Mouse (Mus musculus): ENCODE data around the gene Atg7.
A peak's percentile ranks its signal among the peaks of the same experiment; 100 is the strongest.

The Atg7 gene

GRCm38 (mm10) chr6:114855644-114856043 is 212.7 kb downstream of the Atg7 start:
- DNase-seq (ENCODE audit: low read depth) = no peak

- DNase-seq (ENCODE audit: low read depth) = no peak
Measured at GRCm38 (mm10) chr6:114856501-114856900, 213.6 kb downstream of the Atg7 start.

- DNase-seq (ENCODE audit: low read depth) = no peak
Measured at GRCm38 (mm10) chr6:114857996-114858721, 215.3 kb downstream of the Atg7 start.

- DNase-seq (ENCODE audit: low read depth) = no peak
Measured at GRCm38 (mm10) chr6:114858722-114859053, 215.8 kb downstream of the Atg7 start.

- DNase-seq (ENCODE audit: low read depth) = peak; percentile 54
Measured at GRCm38 (mm10) chr6:114860677-114861568, 218.0 kb downstream of the Atg7 start.

GRCm38 (mm10) chr6:114861591-114861990 is 218.7 kb downstream of the Atg7 start:
- DNase-seq (ENCODE audit: low read depth) = no peak

- no peak for DNase-seq (ENCODE audit: low read depth)
Measured at GRCm38 (mm10) chr6:114862046-114862445, 219.1 kb downstream of the Atg7 start.

- DNase-seq (ENCODE audit: low read depth) = no peak
Measured at GRCm38 (mm10) chr6:114863501-114863900, 220.6 kb downstream of the Atg7 start.

GRCm38 (mm10) chr6:114864421-114864820 is 221.5 kb downstream of the Atg7 start:
- DNase-seq (ENCODE audit: low read depth) = no peak

- DNase-seq (ENCODE audit: low read depth) = no peak
Measured at GRCm38 (mm10) chr6:114866078-114866477, 223.2 kb downstream of the Atg7 start.

GRCm38 (mm10) chr6:114866619-114867018 is 223.7 kb downstream of the Atg7 start:
- DNase-seq (ENCODE audit: low read depth) = no peak

- DNase-seq (ENCODE audit: low read depth) = no peak
Measured at GRCm38 (mm10) chr6:114868656-114869055, 225.8 kb downstream of the Atg7 start.

GRCm38 (mm10) chr6:114869501-114870076 is 226.7 kb downstream of the Atg7 start:
- no peak for DNase-seq (ENCODE audit: low read depth)

- DNase-seq (ENCODE audit: low read depth) = peak; percentile 39
Measured at GRCm38 (mm10) chr6:114871010-114871660, 228.2 kb downstream of the Atg7 start.

GRCm38 (mm10) chr6:114873808-114874137 is 230.9 kb downstream of the Atg7 start:
- DNase-seq (ENCODE audit: low read depth) = no peak

- peak; percentile 52 for DNase-seq (ENCODE audit: low read depth)
Measured at GRCm38 (mm10) chr6:114874138-114874928, 231.4 kb downstream of the Atg7 start.

GRCm38 (mm10) chr6:114875018-114875558 is 232.2 kb downstream of the Atg7 start:
- peak; percentile 88 for DNase-seq (ENCODE audit: low read depth)

GRCm38 (mm10) chr6:114876033-114876432 is 233.1 kb downstream of the Atg7 start:
- peak; percentile 36 for DNase-seq (ENCODE audit: low read depth)

GRCm38 (mm10) chr6:114876546-114876945 is 233.6 kb downstream of the Atg7 start:
- no peak for DNase-seq (ENCODE audit: low read depth)

GRCm38 (mm10) chr6:114878841-114879520 is 236.1 kb downstream of the Atg7 start:
- DNase-seq (ENCODE audit: low read depth) = no peak

- DNase-seq (ENCODE audit: low read depth) = no peak
Measured at GRCm38 (mm10) chr6:114880798-114881197, 237.9 kb downstream of the Atg7 start.
